Mouse (Mus musculus): ENCODE measurements around the gene Gm4763. TPM values are rescaled to one million over a fixed set of nuclear protein-coding genes. Genes with fewer than 3 reads are reported as not detected.
A peak's percentile ranks its signal among the peaks of the same experiment; 100 is the strongest.
"Not testable (repeated sequence)": the region's sequence is repeated elsewhere in the genome, so short reads cannot be mapped to it uniquely, and the experiment has no call there.

Gm4763 gene
- polyA plus RNA-seq (2015; fragmentation: Nextera tagmentation; extraction: Ambion mirVana) = not detected in 2 replicates

- not testable (repeated sequence) for H3K36me3 ChIP-seq; H3K4me1 ChIP-seq (replicated peaks); H3K9me3 ChIP-seq; H3K27me3 ChIP-seq; ATAC-seq (ENCODE audit: low FRiP score, low read depth); H3K4me3 ChIP-seq; H3K27ac ChIP-seq (replicated peaks); H3K4me2 ChIP-seq; H3K9ac ChIP-seq
- WGBS = 91% methylated on average over 11 of the region's 11 CpGs
Observed at GRCm38 (mm10) chr7:24726808-24727207, at the start of gene Gm4763. Gene Gm4763 (minus strand): TSS chr7:24726908.

- no peak overlapping the region for H3K4me3 ChIP-seq
- no peak for ATAC-seq (ENCODE audit: low FRiP score, low read depth)
- WGBS = 75% methylated on average over 2 of the region's 2 CpGs
Observed at GRCm38 (mm10) chr7:24776145-24776544, 49.4 kb upstream of the Gm4763 start.

DNA sequence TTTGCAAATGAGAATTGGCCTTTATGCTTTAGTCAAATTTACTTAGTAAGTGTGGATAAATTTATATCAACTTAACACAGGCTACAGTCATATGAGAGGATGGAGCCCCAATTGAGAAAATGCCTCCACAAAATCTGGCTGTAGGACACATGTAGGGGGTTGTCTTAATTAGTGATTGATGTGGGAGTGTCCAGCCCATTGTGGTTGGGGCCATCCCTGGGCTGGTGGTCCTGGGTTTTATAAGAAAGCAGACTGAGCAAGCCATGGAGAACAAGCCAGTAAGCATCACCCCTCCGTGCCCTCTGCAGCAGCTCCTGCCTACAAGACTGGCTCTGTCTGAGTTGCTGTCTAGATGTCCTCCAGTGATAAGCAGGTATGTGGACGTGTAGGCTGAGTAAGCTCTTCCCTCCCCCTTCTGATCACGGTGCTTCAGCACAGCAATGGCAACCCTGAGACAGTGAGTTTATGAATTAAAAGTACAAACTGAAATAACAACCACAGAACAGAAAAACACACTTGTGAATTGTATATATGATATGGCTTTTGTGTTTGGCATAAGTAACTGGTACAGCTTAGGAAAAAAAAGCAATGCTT is 47.3 kb upstream of the Gm4763 start:
- ATAC-seq (ENCODE audit: low FRiP score, low read depth) = no peak
- Histone ChIP-seq H3K27ac (replicated peaks) (no peak overlapping the region), H3K4me3 (no peak overlapping the region), H3K4me1 (replicated peaks) (no peaks in the 10 kb centered on the region), H3K36me3 (no peaks in the 10 kb centered on the region), H3K27me3 (no peaks in the 10 kb centered on the region), H3K4me2 (no peak overlapping the region), H3K9ac (no peak overlapping the region), H3K9me3 (no peaks in the 10 kb centered on the region)
- 54% methylated on average over 3 of the region's 3 CpGs for WGBS

More at GRCm38 (mm10) chr7:24776145-24776544, 49.4 kb upstream of the Gm4763 start:
- Histone ChIP-seq H3K9ac (no peak overlapping the region), H3K27ac (replicated peaks) (no peak overlapping the region), H3K27me3 (no peaks in the 10 kb centered on the region), H3K36me3 (no peaks in the 10 kb centered on the region), H3K4me2 (no peak overlapping the region), H3K9me3 (no peaks in the 10 kb centered on the region), H3K4me1 (replicated peaks) (no peaks in the 10 kb centered on the region)

DNA sequence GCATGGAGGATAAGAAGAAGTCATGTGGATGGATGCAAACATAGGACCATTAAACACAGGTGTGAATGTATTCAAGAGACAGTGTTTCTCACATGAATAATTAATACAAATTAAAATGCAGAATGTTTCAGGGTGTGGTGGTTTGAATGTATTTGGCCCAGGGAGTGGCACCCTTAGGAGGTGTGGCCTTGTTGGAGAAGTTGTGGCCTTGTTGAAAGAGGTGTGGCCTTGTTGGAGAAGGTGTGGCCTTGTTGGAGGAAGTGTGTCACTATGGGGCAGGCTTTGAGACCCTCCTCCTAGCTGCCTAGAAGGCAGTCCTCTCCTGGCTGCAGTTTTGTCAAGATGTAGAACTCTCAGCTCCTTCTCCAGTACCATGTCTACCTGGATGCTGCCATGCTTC is 44.7 kb upstream of the Gm4763 start:
- Histone ChIP-seq H3K27ac (replicated peaks) (no peak overlapping the region), H3K4me3 (no peak overlapping the region), H3K9me3 (no peaks in the 10 kb centered on the region), H3K36me3 (no peaks in the 10 kb centered on the region), H3K4me2 (no peak overlapping the region), H3K4me1 (replicated peaks) (no peaks in the 10 kb centered on the region), H3K27me3 (no peaks in the 10 kb centered on the region), H3K9ac (no peak overlapping the region)
- ATAC-seq (ENCODE audit: low FRiP score, low read depth) = no peak

- H3K36me3 ChIP-seq = no peaks in the 10 kb centered on the region
- H3K4me1 ChIP-seq (replicated peaks) = no peaks in the 10 kb centered on the region
- no peak for ATAC-seq (ENCODE audit: low FRiP score, low read depth)
- H3K9ac ChIP-seq = no peak overlapping the region
- H3K4me3 ChIP-seq = no peak overlapping the region
- WGBS = 93% methylated on average over 8 of the region's 8 CpGs
- no peaks in the 10 kb centered on the region for H3K9me3 ChIP-seq
- no peak overlapping the region for H3K4me2 ChIP-seq
- no peaks in the 10 kb centered on the region for H3K27me3 ChIP-seq
- H3K27ac ChIP-seq (replicated peaks) = no peak overlapping the region
Observed at GRCm38 (mm10) chr7:24762574-24762973, 35.9 kb upstream of the Gm4763 start.

GRCm38 (mm10) chr7:24761161-24761560 is 34.5 kb upstream of the Gm4763 start:
- no peaks in the 10 kb centered on the region for H3K27me3 ChIP-seq
- no peak overlapping the region for H3K27ac ChIP-seq (replicated peaks)
- no peaks in the 10 kb centered on the region for H3K36me3 ChIP-seq
- 81% methylated on average over 6 of the region's 6 CpGs for WGBS
- no peak overlapping the region for H3K4me3 ChIP-seq
- H3K4me1 ChIP-seq (replicated peaks) = no peaks in the 10 kb centered on the region
- H3K9ac ChIP-seq = no peak overlapping the region
- H3K9me3 ChIP-seq = no peaks in the 10 kb centered on the region
- H3K4me2 ChIP-seq = no peak overlapping the region
- no peak for ATAC-seq (ENCODE audit: low FRiP score, low read depth)

GRCm38 (mm10) chr7:24760211-24760610 is 33.5 kb upstream of the Gm4763 start, which contains the start of gene Cd177:
Gene Cd177 (minus strand): TSS chr7:24760311.
- Histone ChIP-seq H3K36me3 (no peaks in the 10 kb centered on the region), H3K27me3 (no peaks in the 10 kb centered on the region), H3K4me2 (no peak within 1 kb of the TSS), H3K27ac (replicated peaks) (no peak within 1 kb of the TSS), H3K9ac (no peak within 1 kb of the TSS), H3K9me3 (no peaks in the 10 kb centered on the region), H3K4me1 (replicated peaks) (no peaks in the 10 kb centered on the region), H3K4me3 (no peak within 1 kb of the TSS)
- ATAC-seq (ENCODE audit: low FRiP score, low read depth) = no peak
- WGBS = 86% methylated on average over 6 of the region's 6 CpGs

- Histone ChIP-seq H3K9ac (no peak overlapping the region), H3K27me3 (no peaks in the 10 kb centered on the region), H3K4me1 (replicated peaks) (no peaks in the 10 kb centered on the region), H3K27ac (replicated peaks) (no peak overlapping the region), H3K36me3 (no peaks in the 10 kb centered on the region), H3K4me3 (no peak overlapping the region), H3K9me3 (no peaks in the 10 kb centered on the region), H3K4me2 (no peak overlapping the region)
- 92% methylated on average over 1 of the region's 1 CpGs for WGBS
- no peak for ATAC-seq (ENCODE audit: low FRiP score, low read depth)
Observed at GRCm38 (mm10) chr7:24758520-24758919, 31.8 kb upstream of the Gm4763 start.

GRCm38 (mm10) chr7:24753476-24753875 is 26.8 kb upstream of the Gm4763 start:
- no peaks in the 10 kb centered on the region for H3K27me3 ChIP-seq
- no peaks in the 10 kb centered on the region for H3K36me3 ChIP-seq
- H3K4me2 ChIP-seq = no peak overlapping the region
- H3K9me3 ChIP-seq = no peaks in the 10 kb centered on the region
- H3K9ac ChIP-seq = no peak overlapping the region
- H3K4me1 ChIP-seq (replicated peaks) = peaks cover 11% of the 10 kb centered on the region; the same call in 1 of the 2 replicates
- no peak for ATAC-seq (ENCODE audit: low FRiP score, low read depth)
- H3K27ac ChIP-seq (replicated peaks) = no peak overlapping the region
- no peak overlapping the region for H3K4me3 ChIP-seq
- 82% methylated on average over 5 of the region's 5 CpGs for WGBS

DNA sequence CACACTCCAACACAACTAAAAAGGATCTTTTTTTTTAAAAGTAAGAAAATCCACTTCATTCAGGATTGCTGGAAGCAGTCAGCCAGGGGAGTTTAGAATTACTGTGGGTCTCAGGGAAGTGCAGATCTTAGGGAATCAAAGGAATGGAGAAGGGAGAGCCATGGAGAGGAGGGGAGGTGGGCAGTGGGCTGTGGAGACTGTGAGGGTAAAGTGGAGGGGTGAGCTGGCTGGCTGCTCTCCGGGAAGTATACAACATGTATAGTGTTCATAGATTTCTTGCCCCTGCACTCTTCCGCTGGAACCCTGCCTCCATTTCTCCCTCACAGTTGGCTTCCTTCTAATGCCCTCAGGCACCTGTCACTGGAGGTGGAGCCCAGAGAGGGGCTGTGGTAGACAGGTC is 24.9 kb upstream of the Gm4763 start:
- Histone ChIP-seq H3K9me3 (no peaks in the 10 kb centered on the region), H3K27ac (replicated peaks) (no peak overlapping the region), H3K27me3 (no peaks in the 10 kb centered on the region), H3K36me3 (no peaks in the 10 kb centered on the region), H3K4me1 (replicated peaks) (peaks cover 11% of the 10 kb centered on the region; the same call in 1 of the 2 replicates), H3K9ac (no peak overlapping the region), H3K4me2 (no peak overlapping the region), H3K4me3 (no peak overlapping the region)
- ATAC-seq (ENCODE audit: low FRiP score, low read depth) = no peak
- WGBS = 87% methylated on average over 2 of the region's 2 CpGs

DNA sequence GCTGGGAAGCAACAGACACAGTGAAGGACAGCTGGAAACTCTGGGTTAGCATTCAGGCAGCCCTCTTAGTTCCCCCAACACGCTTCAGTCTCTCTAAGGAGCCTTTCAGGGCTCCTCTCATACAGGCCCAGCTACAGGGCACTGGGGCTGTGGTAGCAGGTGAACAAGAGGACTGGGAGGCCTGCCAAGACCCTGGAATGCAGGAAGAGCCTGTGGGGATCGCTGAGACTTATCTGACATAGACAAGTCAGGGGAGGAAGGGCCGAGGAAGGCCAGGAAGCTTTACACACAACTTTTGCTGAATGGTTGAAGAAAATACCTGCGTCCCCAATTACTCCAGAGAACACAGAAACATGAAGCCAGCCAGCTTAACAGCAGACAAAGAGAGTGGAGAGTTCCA is 24.0 kb upstream of the Gm4763 start:
- H3K36me3 ChIP-seq = no peaks in the 10 kb centered on the region

GRCm38 (mm10) chr7:24735970-24736670 is 9.4 kb upstream of the Gm4763 start:
- Histone ChIP-seq H3K27me3 (no peaks in the 10 kb centered on the region), H3K4me3 (peak overlapping the region; percentile 33), H3K27ac (replicated peaks) (peak overlapping the region; percentile 42), H3K4me2 (peak overlapping the region; percentile 54), H3K36me3 (no peaks in the 10 kb centered on the region), H3K9me3 (no peaks in the 10 kb centered on the region), H3K9ac (peak overlapping the region; percentile 19; the same call in 1 of the 2 replicates), H3K4me1 (replicated peaks) (peaks cover 9% of the 10 kb centered on the region)
- ATAC-seq (ENCODE audit: low FRiP score, low read depth) = peak; percentile 86
- 19% methylated on average over 17 of the region's 17 CpGs for WGBS

More for the DNA sequence above, 24.0 kb upstream of the Gm4763 start:
- 51% methylated on average over 4 of the region's 4 CpGs for WGBS
- Histone ChIP-seq H3K4me1 (replicated peaks) (peaks cover 11% of the 10 kb centered on the region; the same call in 1 of the 2 replicates), H3K9me3 (no peaks in the 10 kb centered on the region), H3K27ac (replicated peaks) (no peak overlapping the region), H3K9ac (no peak overlapping the region), H3K27me3 (no peaks in the 10 kb centered on the region), H3K4me3 (no peak overlapping the region), H3K4me2 (no peak overlapping the region)
- ATAC-seq (ENCODE audit: low FRiP score, low read depth) = peak; percentile 34; the same call in 1 of the 2 replicates
